Mouse (Mus musculus) G1E (cell line): ENCODE data around the gene Siglech.
"Not testable (repeated sequence)": the region's sequence is repeated elsewhere in the genome, so short reads cannot be mapped to it uniquely, and the experiment has no call there.

Source experiments
- CTCF ChIP-seq: IDR thresholded peaks from 2 replicates; pipeline ENCODE4 v1.5.1; 2012; ENCODE audit warnings: low read depth, low read length, inconsistent platforms, mixed read lengths
- GATA1 ChIP-seq: IDR thresholded peaks from 2 replicates; pipeline ENCODE4 v1.6.1; 2012; ENCODE audit warnings: borderline replicate concordance, low read length, inconsistent platforms, mixed read lengths
- POLR2AphosphoS5 ChIP-seq: IDR thresholded peaks from 2 replicates; pipeline ENCODE4 v1.6.1; 2012; ENCODE audit warnings: low read depth, low read length, inconsistent platforms; ENCODE audit not compliant: insufficient replicate concordance

GRCm38 (mm10) chr7:55790586-55790985 is 22.6 kb downstream of the Siglech start:
- not testable (repeated sequence) for TF ChIP-seq CTCF, POLR2AphosphoS5, GATA1
